In the genomic region with DNA sequence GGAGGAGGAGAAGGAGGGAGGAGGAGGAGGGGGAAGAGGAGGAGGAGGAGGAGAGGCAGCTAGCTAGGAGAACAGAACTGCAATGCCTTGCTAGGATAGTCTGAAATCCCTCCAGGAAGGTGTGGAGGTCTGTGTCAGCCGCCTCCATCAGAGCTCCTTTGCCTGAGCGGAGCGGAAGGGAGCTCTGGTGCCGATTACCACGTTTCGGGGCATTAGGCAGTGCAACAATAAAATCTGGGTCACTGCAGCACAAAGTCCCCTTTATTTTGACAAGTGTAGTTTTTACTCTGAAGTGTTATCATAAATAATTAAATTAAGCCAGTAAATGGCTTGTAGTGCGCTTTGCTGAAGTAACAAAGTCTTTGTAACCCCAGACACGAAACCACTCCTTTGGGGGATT, we compare ENCODE assay signal across 23 mouse cellular contexts.
"Had no signal": no experiment of that assay in that cellular context is flagged by ENCODE, and none has a peak within 500 bp of the region (broad histone marks: within the 10 kb centered on the region; RNA-seq: fewer than 3 reads in every experiment).

No protein-coding gene starts in this region.

- DNase-seq: kidney, adult 11 months; kidney, adult 8-10 months; kidney, postnatal 36 days; liver, postnatal 0 days; lung, embryonic 14.5 days; lung, postnatal 36 days; right cerebral cortex, adult 18-20 months; right cerebral cortex, postnatal 14 days; right cerebral cortex, postnatal 4 days; thymus, adult 2 months; thymus, postnatal 14 days; thymus, postnatal 4 days had no signal

- H3K9me3 ChIP-seq: limb, embryonic 15.5 days; midbrain, embryonic 10.5 days; midbrain, embryonic 13.5 days; neural tube, embryonic 13.5 days had no signal

- H3K36me3 ChIP-seq: limb, embryonic 15.5 days; midbrain, embryonic 10.5 days; midbrain, embryonic 13.5 days; neural tube, embryonic 13.5 days had no signal

- H3K27ac ChIP-seq: limb, embryonic 15.5 days; liver, embryonic 14.5 days; midbrain, embryonic 10.5 days; midbrain, embryonic 13.5 days; neural tube, embryonic 13.5 days; stomach, postnatal 0 days had no signal

- H3K27me3 ChIP-seq: limb, embryonic 15.5 days had no signal

- H3K4me2 ChIP-seq: limb, embryonic 15.5 days; liver, embryonic 11.5 days; lung, embryonic 14.5 days; midbrain, embryonic 13.5 days; neural tube, embryonic 13.5 days had no signal

- H3K4me3 ChIP-seq: limb, embryonic 15.5 days; megakaryocyte, embryonic 14.5 days; midbrain, embryonic 10.5 days; midbrain, embryonic 13.5 days; myocyte; neural tube, embryonic 13.5 days had no signal

- H3K9ac ChIP-seq: limb, embryonic 15.5 days; liver, embryonic 14.5 days; liver, postnatal 0 days; lung, embryonic 14.5 days; midbrain, embryonic 13.5 days; neural tube, embryonic 13.5 days had no signal

- ATAC-seq: liver, postnatal 0 days; lung, postnatal 0 days; midbrain, embryonic 13.5 days; midbrain, embryonic 16.5 days had no signal
